Mouse (Mus musculus) liver, adult 2 months (tissue): ENCODE measurements at regions not wholly inside any gene's neighbourhood (a gene's known extent, or its start where the extent isn't known, plus 50 kb on each side); places are given as distances from the start of the nearest gene placed in this dataset.
"Not testable (repeated sequence)": the region's sequence is repeated elsewhere in the genome, so short reads cannot be mapped to it uniquely, and the experiment has no call there.

Experiments
- DNase-seq: peaks from one replicate; pipeline ENCODE4 v3.0.0-alpha.2; 2011; ENCODE audit warnings: low read depth, low spot score; ENCODE audit errors: extremely low read depth
- H3K27ac ChIP-seq: fragments of 200-500 bp; replicated peaks from 2 replicates; pipeline ENCODE4 v1.5.1; 2012; ENCODE audit warnings: low read depth, mild to moderate bottlenecking, control low read depth, inconsistent platforms, low read length; ENCODE audit not compliant: insufficient read depth
- H3K27me3 ChIP-seq: fragments of 200-500 bp; 2 replicates; pipeline ENCODE4 v1.6.1; 2012; ENCODE audit warnings: mild to moderate bottlenecking, moderate library complexity, low read length, inconsistent platforms; ENCODE audit not compliant: control insufficient read depth, insufficient read depth
- H3K36me3 ChIP-seq: fragments of 200-500 bp; 2 replicates; pipeline ENCODE4 v1.6.1; 2012; ENCODE audit warnings: low read length, inconsistent platforms; ENCODE audit not compliant: control insufficient read depth, insufficient read depth
- H3K4me1 ChIP-seq: fragments of 200-500 bp; 2 replicates; pipeline ENCODE4 v1.6.1; 2011; ENCODE audit warnings: low read length; ENCODE audit not compliant: control insufficient read depth, insufficient read depth
- H3K4me3 ChIP-seq: fragments of 200-500 bp; 2 replicates; pipeline ENCODE4 v1.5.1; 2011; ENCODE audit warnings: low read depth, mild to moderate bottlenecking, control low read depth, low read length, moderate library complexity; ENCODE audit not compliant: insufficient read depth
- H3K79me2 ChIP-seq: fragments of 200-500 bp; 2 replicates; pipeline ENCODE4 v1.6.1; 2012; ENCODE audit warnings: inconsistent platforms, mild to moderate bottlenecking, low read length, moderate library complexity; ENCODE audit not compliant: control insufficient read depth, insufficient read depth
- H3K9ac ChIP-seq: fragments of 200-500 bp; 2 replicates; pipeline ENCODE4 v1.6.1; 2012; ENCODE audit warnings: low read depth, mild to moderate bottlenecking, control low read depth, inconsistent platforms, low read length
- CTCF ChIP-seq: fragments of 200-500 bp; IDR thresholded peaks from 2 replicates; pipeline ENCODE4 v1.5.1; 2011; ENCODE audit warnings: low read depth, low read length, control low read depth
- POLR2A ChIP-seq: fragments of 200-500 bp; IDR thresholded peaks from 2 replicates; pipeline ENCODE4 v1.6.1; 2011; ENCODE audit warnings: low read length, control low read depth; ENCODE audit not compliant: insufficient read depth; ENCODE audit errors: extremely low read depth
- WGBS: fragments of 180-500 bp; shearing (Covaris S2); methylation state at CpG from one replicate; pipeline ENCODE4 v1.1.7; 2018; 5-methylcytosine and 5-hydroxymethylcytosine counted together

- TF ChIP-seq POLR2A, result no peak
- TF ChIP-seq CTCF, result no peak
- Histone ChIP-seq H3K9ac (no peak overlapping the region), H3K4me1 (no peaks in the 10 kb centered on the region), H3K27me3 (no peaks in the 10 kb centered on the region), H3K36me3 (no peaks in the 10 kb centered on the region), H3K79me2 (no peaks in the 10 kb centered on the region), H3K27ac (no peak overlapping the region), H3K4me3 (no peak overlapping the region)
- no peak for DNase-seq
- 61% methylated on average over 16 of the region's 16 CpGs for WGBS
Measured at GRCm38 (mm10) chr2:168402782-168403513, 121.4 kb upstream of the Kcng1 start.

- DNase-seq, result no peak
- Histone ChIP-seq H3K9ac (no peak overlapping the region), H3K4me1 (no peaks in the 10 kb centered on the region), H3K4me3 (no peak overlapping the region), H3K36me3 (no peaks in the 10 kb centered on the region), H3K27me3 (no peaks in the 10 kb centered on the region), H3K79me2 (no peaks in the 10 kb centered on the region), H3K27ac (no peak overlapping the region)
- no peak for TF ChIP-seq CTCF
- TF ChIP-seq POLR2A, result no peak
- 86% methylated on average over 14 of the region's 14 CpGs for WGBS
Measured at GRCm38 (mm10) chr2:168399088-168399709, 117.7 kb upstream of the Kcng1 start.

GRCm38 (mm10) chr2:168396316-168396715, 114.8 kb upstream of the Kcng1 start:
- Histone ChIP-seq H3K79me2 (no peaks in the 10 kb centered on the region), H3K4me3 (no peak overlapping the region), H3K36me3 (no peaks in the 10 kb centered on the region), H3K27me3 (no peaks in the 10 kb centered on the region), H3K4me1 (no peaks in the 10 kb centered on the region), H3K9ac (no peak overlapping the region), H3K27ac (no peak overlapping the region)
- TF ChIP-seq POLR2A, result no peak
- TF ChIP-seq CTCF, result no peak
- 70% methylated on average over 3 of the region's 3 CpGs for WGBS
- no peak for DNase-seq

GRCm38 (mm10) chr2:168393341-168393740, 111.8 kb upstream of the Kcng1 start:
- Histone ChIP-seq H3K9ac (no peak overlapping the region), H3K79me2 (no peaks in the 10 kb centered on the region), H3K36me3 (no peaks in the 10 kb centered on the region), H3K27me3 (no peaks in the 10 kb centered on the region), H3K4me3 (no peak overlapping the region), H3K4me1 (no peaks in the 10 kb centered on the region), H3K27ac (no peak overlapping the region)
- DNase-seq, result no peak
- TF ChIP-seq POLR2A (no peak), CTCF (no peak)
- 89% methylated on average over 18 of the region's 18 CpGs for WGBS

GRCm38 (mm10) chr2:168392171-168392570, 110.6 kb upstream of the Kcng1 start:
- not testable (repeated sequence) for H3K9ac ChIP-seq, H3K27me3 ChIP-seq, H3K36me3 ChIP-seq, H3K27ac ChIP-seq, H3K79me2 ChIP-seq, H3K4me1 ChIP-seq, H3K4me3 ChIP-seq, DNase-seq
- WGBS, result 87% methylated on average over 3 of the region's 3 CpGs

- no peaks in the 10 kb centered on the region for H3K79me2 ChIP-seq
Measured at GRCm38 (mm10) chr2:168380606-168381005, 99.1 kb upstream of the Kcng1 start.

More at GRCm38 (mm10) chr2:168380606-168381005, 99.1 kb upstream of the Kcng1 start:
- no peak overlapping the region for H3K4me3 ChIP-seq
- no peaks in the 10 kb centered on the region for H3K27me3 ChIP-seq
- no peaks in the 10 kb centered on the region for H3K4me1 ChIP-seq
- H3K9ac ChIP-seq, result no peak overlapping the region
- DNase-seq, result no peak
- no peaks in the 10 kb centered on the region for H3K36me3 ChIP-seq
- 72% methylated on average over 5 of the region's 5 CpGs for WGBS
- no peak overlapping the region for H3K27ac ChIP-seq
- no peak for TF ChIP-seq CTCF
- no peak for TF ChIP-seq POLR2A
